Mouse (Mus musculus) left cerebral cortex, adult 11 months (tissue): ENCODE measurements around the gene Gm3417.
"Not testable (repeated sequence)": the region's sequence is repeated elsewhere in the genome, so short reads cannot be mapped to it uniquely, and the experiment has no call there.

Source experiments
- DNase-seq: peaks from one replicate; pipeline ENCODE4 v3.0.0; 2022; ENCODE audit warnings: low spot score

Gene Gm3417

GRCm38 (mm10) chr17:14958686-14959327 lies 19.8 kb downstream of the Gm3417 start:
- DNase-seq = no peak

GRCm38 (mm10) chr17:14953452-14953851 lies 25.1 kb downstream of the Gm3417 start:
- DNase-seq = no peak

- DNase-seq = no peak
Measured at GRCm38 (mm10) chr17:14949161-14949827, 29.3 kb downstream of the Gm3417 start.

- DNase-seq = no peak
Measured at GRCm38 (mm10) chr17:14944551-14944950, 34.0 kb downstream of the Gm3417 start.

- DNase-seq = no peak
Measured at GRCm38 (mm10) chr17:14943729-14944059, 34.9 kb downstream of the Gm3417 start.

GRCm38 (mm10) chr17:14943009-14943728 lies 35.4 kb downstream of the Gm3417 start, which contains the start of the genes Wdr27 and 1600012H06Rik:
TSS of gene Wdr27 (minus strand) at chr17:14943158.
TSS of gene 1600012H06Rik (plus strand) at chr17:14943184.
- peak; percentile 95 for DNase-seq

- DNase-seq = not testable (repeated sequence)
Measured at GRCm38 (mm10) chr17:14942181-14942580, 36.4 kb downstream of the Gm3417 start.

GRCm38 (mm10) chr17:14935841-14936605 lies 42.6 kb downstream of the Gm3417 start:
- DNase-seq = no peak

- not testable (repeated sequence) for DNase-seq
Measured at GRCm38 (mm10) chr17:14935280-14935679, 43.3 kb downstream of the Gm3417 start.

- DNase-seq = no peak
Measured at GRCm38 (mm10) chr17:14931469-14931868, 47.1 kb downstream of the Gm3417 start.

GRCm38 (mm10) chr17:14930697-14931096 lies 47.9 kb downstream of the Gm3417 start:
- no peak for DNase-seq

- no peak for DNase-seq
Measured at GRCm38 (mm10) chr17:14928631-14929030, 50.0 kb downstream of the Gm3417 start.

- no peak for DNase-seq
Measured at GRCm38 (mm10) chr17:14927644-14928218, 50.9 kb downstream of the Gm3417 start.

- DNase-seq = no peak
Measured at GRCm38 (mm10) chr17:14921582-14921981, 57.0 kb downstream of the Gm3417 start.

GRCm38 (mm10) chr17:14917866-14918265 lies 60.7 kb downstream of the Gm3417 start:
- no peak for DNase-seq

GRCm38 (mm10) chr17:14914401-14914800 lies 64.2 kb downstream of the Gm3417 start:
- DNase-seq = no peak
